Mouse (Mus musculus): ENCODE results near the gene 4930558K02Rik. TPM values are rescaled to one million over a fixed set of nuclear protein-coding genes. Genes with fewer than 3 reads are reported as not detected.

Gene 4930558K02Rik
- polyA plus RNA-seq, 1 experiment from 2014 or later = not detected

DNA sequence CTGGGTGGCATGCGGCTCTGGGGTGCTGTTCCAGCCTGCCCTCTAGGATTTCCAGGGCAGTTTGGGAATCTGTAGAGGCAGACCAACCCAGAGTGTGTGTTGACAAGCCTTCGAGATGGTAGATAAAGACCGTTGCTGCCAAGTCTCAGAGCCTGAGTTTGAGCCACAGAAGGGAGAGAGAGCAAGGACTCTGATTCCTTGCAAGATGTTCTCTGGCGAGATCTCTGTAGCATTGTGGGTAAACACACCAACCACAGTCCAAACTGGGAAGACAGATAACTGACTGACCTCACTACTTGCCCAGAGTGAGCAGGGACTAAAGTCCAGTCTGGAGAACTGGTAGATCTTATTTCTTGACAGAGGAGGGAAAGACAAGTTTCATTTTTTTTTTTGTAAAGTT is 34.1 kb upstream of the 4930558K02Rik start:
- Histone ChIP-seq H3K4me1 (ENCODE audit: control insufficient read depth, insufficient read depth, low read length) (peaks cover 47% of the 10 kb centered on the region), H3K27me3 (ENCODE audit: control insufficient read depth, insufficient read depth, low read length) (no peaks in the 10 kb centered on the region), H3K4me2 (replicated peaks; ENCODE audit: low read depth, low read length) (no peak overlapping the region), H3K9ac (replicated peaks; ENCODE audit: low read depth, low read length) (no peak overlapping the region), H3K9me3 (ENCODE audit: control insufficient read depth, low read depth, low read length) (no peaks in the 10 kb centered on the region), H3K4me3 (ENCODE audit: low read depth, low read length) (no peak overlapping the region), H3K36me3 (ENCODE audit: control insufficient read depth, insufficient read depth, low read length) (no peaks in the 10 kb centered on the region), H3K27ac (ENCODE audit: low read length) (no peak overlapping the region)
- ATAC-seq (ENCODE audit: insufficient number of reproducible peaks, insufficient read depth, low FRiP score, low read depth) = no peak
- 54% methylated on average over 4 of the region's 4 CpGs for WGBS

DNA sequence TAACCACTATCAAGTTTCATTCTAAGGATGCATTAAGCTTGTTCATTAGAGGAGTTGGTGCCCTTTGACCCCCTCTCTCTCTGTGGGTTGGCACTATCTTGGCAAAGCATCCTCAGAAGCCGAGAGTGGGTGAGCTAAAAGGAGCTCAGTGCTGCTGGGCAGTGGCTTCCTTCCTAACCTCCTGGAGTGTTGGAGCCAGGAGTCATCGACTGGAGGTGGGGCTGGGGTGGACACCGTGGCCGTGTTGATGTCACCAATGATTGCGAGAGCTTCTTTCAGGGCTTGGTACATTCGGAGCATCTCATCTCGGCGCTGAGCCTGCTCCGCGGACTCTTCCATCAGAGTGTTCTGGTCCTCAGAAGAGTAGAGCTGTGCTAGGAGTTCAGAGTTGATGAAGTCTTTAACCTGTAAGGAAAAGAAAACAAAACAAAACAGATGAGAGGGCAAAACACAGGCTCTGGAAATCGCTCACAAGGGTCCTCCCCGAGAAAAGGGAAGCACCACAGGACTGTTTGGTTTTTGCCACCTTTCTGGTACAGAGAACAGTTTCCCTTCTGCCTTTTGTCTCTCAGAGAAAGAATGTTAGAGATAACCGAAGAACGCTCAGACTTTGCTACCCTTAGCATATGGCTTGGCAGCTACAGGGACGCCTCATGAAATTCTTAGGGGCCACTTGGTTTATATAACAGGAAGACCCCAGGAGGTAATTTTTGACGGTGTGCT is 32.2 kb upstream of the 4930558K02Rik start:
- H3K4me1 ChIP-seq (ENCODE audit: control insufficient read depth, insufficient read depth, low read length) = peaks cover 34% of the 10 kb centered on the region
- WGBS = 70% methylated on average over 16 of the region's 16 CpGs
- no peak overlapping the region for H3K4me3 ChIP-seq (ENCODE audit: low read depth, low read length)
- H3K9me3 ChIP-seq (ENCODE audit: control insufficient read depth, low read depth, low read length) = no peaks in the 10 kb centered on the region
- H3K36me3 ChIP-seq (ENCODE audit: control insufficient read depth, insufficient read depth, low read length) = no peaks in the 10 kb centered on the region
- no peak for ATAC-seq (ENCODE audit: insufficient number of reproducible peaks, insufficient read depth, low FRiP score, low read depth)
- H3K9ac ChIP-seq (replicated peaks; ENCODE audit: low read depth, low read length) = no peak overlapping the region
- no peak overlapping the region for H3K27ac ChIP-seq (ENCODE audit: low read length)
- H3K27me3 ChIP-seq (ENCODE audit: control insufficient read depth, insufficient read depth, low read length) = no peaks in the 10 kb centered on the region
- H3K4me2 ChIP-seq (replicated peaks; ENCODE audit: low read depth, low read length) = no peak overlapping the region

DNA sequence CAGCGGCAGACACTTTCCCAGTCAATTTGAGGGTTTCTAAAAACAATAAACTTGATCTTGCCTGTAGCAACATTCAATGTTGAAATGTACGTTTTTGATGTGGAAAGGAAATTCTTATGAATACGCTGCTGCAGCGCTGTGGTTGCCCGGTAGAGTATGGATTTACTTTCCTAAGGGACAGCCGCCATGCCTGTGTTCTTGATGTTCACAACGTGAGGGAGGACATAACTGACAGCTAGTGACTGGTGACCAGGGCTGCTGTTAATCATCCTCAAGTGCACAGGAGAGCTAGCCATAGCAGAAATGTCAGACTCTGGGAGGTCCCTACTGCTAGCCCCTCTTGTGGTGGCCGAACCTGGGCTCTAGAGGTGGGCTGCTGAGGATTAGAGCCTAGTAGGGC is 29.6 kb upstream of the 4930558K02Rik start:
- ATAC-seq (ENCODE audit: insufficient number of reproducible peaks, insufficient read depth, low FRiP score, low read depth) = no peak
- peaks cover 27% of the 10 kb centered on the region for H3K4me1 ChIP-seq (ENCODE audit: control insufficient read depth, insufficient read depth, low read length)
- H3K4me2 ChIP-seq (replicated peaks; ENCODE audit: low read depth, low read length) = 0 out of 2 replicates have a peak overlapping the region, but pooled peaks have one; percentile 2
- 55% methylated on average over 8 of the region's 8 CpGs for WGBS
- H3K4me3 ChIP-seq (ENCODE audit: low read depth, low read length) = no peak overlapping the region
- H3K27ac ChIP-seq (ENCODE audit: low read length) = peak overlapping the region; percentile 91
- H3K27me3 ChIP-seq (ENCODE audit: control insufficient read depth, insufficient read depth, low read length) = no peaks in the 10 kb centered on the region
- H3K9ac ChIP-seq (replicated peaks; ENCODE audit: low read depth, low read length) = no peak overlapping the region
- no peaks in the 10 kb centered on the region for H3K9me3 ChIP-seq (ENCODE audit: control insufficient read depth, low read depth, low read length)
- no peaks in the 10 kb centered on the region for H3K36me3 ChIP-seq (ENCODE audit: control insufficient read depth, insufficient read depth, low read length)

DNA sequence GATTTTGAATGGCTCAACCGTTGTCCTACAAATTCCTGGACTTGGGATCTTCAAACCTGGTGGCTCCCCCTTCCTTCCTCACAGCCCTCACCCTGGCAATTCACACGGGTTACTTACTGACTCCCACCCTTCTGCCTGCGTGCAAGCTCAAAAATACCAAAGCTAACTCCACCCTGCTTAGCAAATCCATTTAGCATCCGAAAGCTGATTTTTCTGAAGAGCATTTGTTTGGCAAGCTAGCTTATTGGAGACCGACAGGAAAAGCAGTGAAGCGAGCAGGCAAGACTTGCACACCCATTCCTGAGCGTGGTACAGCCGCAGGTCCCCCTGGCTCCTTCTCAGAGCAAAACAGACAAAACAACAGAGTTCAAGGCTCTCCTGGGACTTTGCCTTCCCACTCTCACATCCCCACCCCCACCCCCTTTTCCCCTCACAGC is 29.2 kb upstream of the 4930558K02Rik start:
- ATAC-seq (ENCODE audit: insufficient number of reproducible peaks, insufficient read depth, low FRiP score, low read depth) = no peak
- H3K9me3 ChIP-seq (ENCODE audit: control insufficient read depth, low read depth, low read length) = no peaks in the 10 kb centered on the region
- H3K27me3 ChIP-seq (ENCODE audit: control insufficient read depth, insufficient read depth, low read length) = no peaks in the 10 kb centered on the region
- H3K27ac ChIP-seq (ENCODE audit: low read length) = peak overlapping the region; percentile 91
- H3K4me3 ChIP-seq (ENCODE audit: low read depth, low read length) = no peak overlapping the region
- H3K4me1 ChIP-seq (ENCODE audit: control insufficient read depth, insufficient read depth, low read length) = peaks cover 31% of the 10 kb centered on the region
- no peaks in the 10 kb centered on the region for H3K36me3 ChIP-seq (ENCODE audit: control insufficient read depth, insufficient read depth, low read length)
- no peak overlapping the region for H3K9ac ChIP-seq (replicated peaks; ENCODE audit: low read depth, low read length)
- WGBS = 21% methylated on average over 8 of the region's 8 CpGs
- H3K4me2 ChIP-seq (replicated peaks; ENCODE audit: low read depth, low read length) = 0 out of 2 replicates have a peak overlapping the region, but pooled peaks have one; percentile 2

DNA sequence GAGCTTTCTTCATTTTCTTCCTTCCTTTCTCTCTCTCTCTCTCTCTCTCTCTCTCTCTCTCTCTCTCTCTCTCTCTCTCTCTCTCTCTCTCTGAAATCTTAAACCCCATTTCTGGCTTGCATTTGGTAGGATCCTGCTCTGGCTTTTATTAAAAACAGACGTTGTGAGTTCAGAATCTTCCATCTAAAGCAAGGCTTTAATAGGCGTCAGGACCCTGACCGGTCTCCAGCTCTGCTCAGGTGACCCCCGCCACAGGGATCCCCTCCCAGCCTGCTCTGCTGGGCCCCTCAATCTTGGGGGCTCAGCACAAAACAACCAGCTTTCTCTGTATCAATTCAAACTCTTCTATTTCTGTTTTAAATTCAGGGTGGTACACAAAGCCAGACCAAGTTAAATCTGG is 28.8 kb upstream of the 4930558K02Rik start:
- no peak overlapping the region for H3K4me2 ChIP-seq (replicated peaks; ENCODE audit: low read depth, low read length)
- H3K27me3 ChIP-seq (ENCODE audit: control insufficient read depth, insufficient read depth, low read length) = no peaks in the 10 kb centered on the region
- 41% methylated on average over 4 of the region's 4 CpGs for WGBS
- peaks cover 35% of the 10 kb centered on the region for H3K4me1 ChIP-seq (ENCODE audit: control insufficient read depth, insufficient read depth, low read length)
- H3K9me3 ChIP-seq (ENCODE audit: control insufficient read depth, low read depth, low read length) = no peaks in the 10 kb centered on the region
- H3K36me3 ChIP-seq (ENCODE audit: control insufficient read depth, insufficient read depth, low read length) = no peaks in the 10 kb centered on the region
- ATAC-seq (ENCODE audit: insufficient number of reproducible peaks, insufficient read depth, low FRiP score, low read depth) = no peak
- peak overlapping the region; percentile 91 for H3K27ac ChIP-seq (ENCODE audit: low read length)
- H3K4me3 ChIP-seq (ENCODE audit: low read depth, low read length) = no peak overlapping the region
- H3K9ac ChIP-seq (replicated peaks; ENCODE audit: low read depth, low read length) = no peak overlapping the region

DNA sequence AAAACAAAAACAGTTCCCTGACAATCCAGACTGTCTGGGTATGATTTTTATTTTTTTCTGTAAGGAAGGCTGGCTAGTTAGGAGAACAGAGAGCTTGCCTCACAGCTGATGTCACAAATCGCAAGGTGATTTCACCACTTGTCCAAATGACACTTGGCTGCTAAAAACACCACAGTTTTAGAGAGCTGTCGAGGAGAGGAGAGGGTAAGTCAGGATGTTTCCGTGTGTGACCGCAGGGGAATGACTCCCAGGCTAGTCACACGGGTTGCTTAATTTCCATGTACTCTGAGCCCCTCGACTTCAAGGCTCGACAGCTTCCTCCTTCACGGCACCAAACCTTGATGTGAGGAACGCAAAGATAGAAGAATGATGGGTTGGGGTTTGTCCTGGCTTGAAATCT is 26.7 kb upstream of the 4930558K02Rik start:
- H3K27ac ChIP-seq (ENCODE audit: low read length) = peak overlapping the region; percentile 45; the same call in 1 of the 2 replicates
- H3K4me2 ChIP-seq (replicated peaks; ENCODE audit: low read depth, low read length) = no peak overlapping the region
- no peaks in the 10 kb centered on the region for H3K9me3 ChIP-seq (ENCODE audit: control insufficient read depth, low read depth, low read length)
- H3K9ac ChIP-seq (replicated peaks; ENCODE audit: low read depth, low read length) = no peak overlapping the region
- WGBS = 71% methylated on average over 9 of the region's 9 CpGs
- peaks cover 40% of the 10 kb centered on the region for H3K4me1 ChIP-seq (ENCODE audit: control insufficient read depth, insufficient read depth, low read length)
- H3K27me3 ChIP-seq (ENCODE audit: control insufficient read depth, insufficient read depth, low read length) = no peaks in the 10 kb centered on the region
- no peak for ATAC-seq (ENCODE audit: insufficient number of reproducible peaks, insufficient read depth, low FRiP score, low read depth)
- no peak overlapping the region for H3K4me3 ChIP-seq (ENCODE audit: low read depth, low read length)
- no peaks in the 10 kb centered on the region for H3K36me3 ChIP-seq (ENCODE audit: control insufficient read depth, insufficient read depth, low read length)

DNA sequence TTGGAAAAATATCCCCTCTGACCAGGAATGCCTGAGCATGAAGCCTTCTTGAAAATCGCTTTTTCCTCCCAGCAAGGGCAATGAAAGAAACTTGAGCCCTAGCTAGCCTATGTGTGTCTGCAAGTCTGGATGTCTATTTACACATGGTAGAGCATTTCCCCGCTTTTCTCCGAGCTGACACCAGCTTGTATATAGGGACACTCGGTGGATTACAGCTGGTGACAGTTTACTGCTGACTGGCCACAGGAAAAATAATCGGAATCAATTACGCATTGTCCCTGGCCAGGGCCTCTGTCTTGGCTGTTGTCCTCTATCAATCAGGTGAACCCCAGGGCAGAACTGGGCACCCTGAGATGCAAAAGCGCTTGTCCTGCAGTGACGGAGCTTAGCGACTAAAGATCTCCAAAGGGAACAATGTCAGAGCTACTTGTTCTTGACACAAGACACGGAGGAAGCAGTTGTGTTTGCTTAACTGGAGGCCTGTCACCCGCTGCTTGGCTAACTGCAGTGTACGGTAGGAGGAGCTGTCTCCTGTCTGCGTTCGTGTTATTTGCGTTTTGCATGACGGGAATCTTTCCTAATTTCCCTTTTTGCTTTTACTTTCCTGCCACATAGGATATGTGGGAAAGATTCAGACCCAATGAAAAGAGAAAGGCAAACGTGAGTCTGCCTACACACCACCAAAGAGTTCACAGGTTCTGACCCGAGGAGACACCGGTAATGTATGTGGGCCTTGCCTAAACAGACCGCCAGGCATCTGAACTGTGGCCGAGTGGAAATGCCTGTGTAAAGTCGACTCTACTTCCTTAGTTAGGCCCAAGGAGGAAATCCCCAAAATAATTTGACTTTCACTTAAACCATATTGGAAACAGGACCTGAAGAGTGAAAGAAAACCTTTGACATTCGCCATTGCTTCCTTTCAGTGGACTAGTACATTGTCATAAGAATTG is 25.7 kb upstream of the 4930558K02Rik start:
- WGBS = 27% methylated on average over 23 of the region's 23 CpGs
- peak overlapping the region; percentile 95 for H3K27ac ChIP-seq (ENCODE audit: low read length)
- no peaks in the 10 kb centered on the region for H3K36me3 ChIP-seq (ENCODE audit: control insufficient read depth, insufficient read depth, low read length)
- no peak overlapping the region for H3K4me3 ChIP-seq (ENCODE audit: low read depth, low read length)
- no peaks in the 10 kb centered on the region for H3K27me3 ChIP-seq (ENCODE audit: control insufficient read depth, insufficient read depth, low read length)
- ATAC-seq (ENCODE audit: insufficient number of reproducible peaks, insufficient read depth, low FRiP score, low read depth) = peak; percentile 75; the same call in 1 of the 2 replicates
- 0 out of 2 replicates have a peak overlapping the region, but pooled peaks have one; percentile 6 for H3K9ac ChIP-seq (replicated peaks; ENCODE audit: low read depth, low read length)
- peak overlapping the region; percentile 26 for H3K4me2 ChIP-seq (replicated peaks; ENCODE audit: low read depth, low read length)
- no peaks in the 10 kb centered on the region for H3K9me3 ChIP-seq (ENCODE audit: control insufficient read depth, low read depth, low read length)
- peaks cover 47% of the 10 kb centered on the region for H3K4me1 ChIP-seq (ENCODE audit: control insufficient read depth, insufficient read depth, low read length)

DNA sequence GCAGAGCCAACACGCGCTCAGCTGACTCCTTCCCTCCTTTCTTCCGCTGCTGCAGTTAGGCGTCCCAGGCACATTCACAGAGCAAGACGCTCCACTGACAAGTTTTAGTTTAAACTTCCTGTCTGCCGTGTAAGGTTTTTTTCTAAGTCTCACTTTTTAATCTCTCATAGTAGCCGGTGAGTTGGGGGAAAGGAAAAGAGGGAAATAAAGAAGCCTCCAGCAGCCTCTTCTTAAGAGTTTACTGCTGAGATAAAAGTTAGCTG is 25.0 kb upstream of the 4930558K02Rik start:
- no peak overlapping the region for H3K4me3 ChIP-seq (ENCODE audit: low read depth, low read length)
- no peaks in the 10 kb centered on the region for H3K27me3 ChIP-seq (ENCODE audit: control insufficient read depth, insufficient read depth, low read length)
- H3K9ac ChIP-seq (replicated peaks; ENCODE audit: low read depth, low read length) = 0 out of 2 replicates have a peak overlapping the region, but pooled peaks have one; percentile 6
- WGBS = 11% methylated on average over 7 of the region's 7 CpGs
- H3K9me3 ChIP-seq (ENCODE audit: control insufficient read depth, low read depth, low read length) = no peaks in the 10 kb centered on the region
- peaks cover 47% of the 10 kb centered on the region for H3K4me1 ChIP-seq (ENCODE audit: control insufficient read depth, insufficient read depth, low read length)
- ATAC-seq (ENCODE audit: insufficient number of reproducible peaks, insufficient read depth, low FRiP score, low read depth) = no peak; the same call in 1 of the 2 replicates
- peak overlapping the region; percentile 95 for H3K27ac ChIP-seq (ENCODE audit: low read length)
- no peaks in the 10 kb centered on the region for H3K36me3 ChIP-seq (ENCODE audit: control insufficient read depth, insufficient read depth, low read length)
- peak overlapping the region; percentile 26; the same call in 1 of the 2 replicates for H3K4me2 ChIP-seq (replicated peaks; ENCODE audit: low read depth, low read length)
